Comparison of ENCODE assay signal across 8 mouse cellular contexts in the genomic region with DNA sequence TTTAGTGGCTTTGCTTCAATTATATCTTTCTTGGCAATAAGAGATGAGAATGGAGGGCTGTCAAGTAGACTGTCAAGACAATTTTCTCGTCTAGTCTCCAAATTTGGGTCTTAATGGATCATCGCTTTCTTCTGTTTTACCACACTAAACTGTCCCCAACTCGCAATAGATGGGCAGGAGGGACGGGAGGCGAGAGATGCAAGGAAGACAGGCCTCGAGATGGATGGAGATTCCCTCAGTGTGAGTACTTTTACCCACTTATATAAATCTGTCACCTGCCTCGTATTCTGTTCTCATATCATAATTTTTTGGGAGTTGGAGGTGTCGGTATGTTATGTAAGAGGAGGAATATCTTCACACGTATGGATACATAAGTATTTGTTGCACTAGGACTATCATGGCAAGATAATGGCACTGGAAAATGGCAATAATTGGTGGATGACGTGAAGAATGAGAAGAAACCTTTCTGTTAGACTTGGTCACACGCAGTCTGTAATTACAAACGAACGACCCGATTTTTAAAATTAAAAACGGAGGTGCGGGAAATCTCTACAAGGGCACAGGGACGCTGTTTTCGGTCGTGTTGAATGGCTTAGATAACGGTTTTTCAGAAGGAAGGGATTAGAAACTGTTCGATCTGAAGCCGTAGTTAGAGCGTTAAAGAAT. TPM values are rescaled to one million over a fixed set of nuclear protein-coding genes. Genes with fewer than 3 reads are reported as not detected.
DNase-seq lines count a peak whose midpoint lies in the region; ATAC-seq and TF ChIP-seq lines count a peak whose summit lies in the region.

No protein-coding gene starts in this region.

- H3K4me1 ChIP-seq in heart, embryonic 14.5 days (ENCODE audit: control insufficient read depth in 2 of 2, insufficient read depth in 2 of 2, low read length in 2 of 2): peaks cover 2 to 3% of the 10 kb centered on the region in 2 experiments; a peak in 3 of 4 replicates
- peaks cover 3% of the 10 kb centered on the region for H3K4me1 ChIP-seq in bone marrow macrophage, adult 2 months (ENCODE audit: control insufficient read depth, insufficient read depth, low read length)
- 0 out of 2 replicates have a peak, but pooled peaks cover 3% of the 10 kb centered on the region for H3K4me1 ChIP-seq in forebrain, postnatal 0 days (ENCODE audit: insufficient read depth)

- WGBS in heart, embryonic 14.5 days: 23% methylated on average over 23 of the region's 23 CpGs
- 10% methylated on average over 23 of the region's 23 CpGs for WGBS in forebrain, postnatal 0 days
- WGBS in macrophage (ENCODE audit: missing documents): 32% methylated on average over 22 of the region's 23 CpGs

- H3K27ac ChIP-seq in heart, embryonic 14.5 days (replicated peaks in 1 of 2; ENCODE audit: control insufficient read depth in 1 of 2, insufficient read depth in 1 of 2, low read depth in 2 of 2, low read length in 2 of 2): no peak overlapping the region
- H3K27ac ChIP-seq in bone marrow macrophage, adult 2 months (ENCODE audit: insufficient read depth, low read depth, low read length): no peak overlapping the region
- peak overlapping the region; percentile 84 for H3K27ac ChIP-seq in forebrain, postnatal 0 days (ENCODE audit: low read depth, low read length)
- no peak overlapping the region for H3K27ac ChIP-seq in macrophage

- H3K9me3 ChIP-seq in heart, embryonic 14.5 days (ENCODE audit: control insufficient read depth, low read length): no peaks in the 10 kb centered on the region
- no peaks in the 10 kb centered on the region for H3K9me3 ChIP-seq in forebrain, postnatal 0 days (ENCODE audit: low read length)

- no peak for TF ChIP-seq CTCF in bone marrow macrophage, adult 2 months (IDR thresholded peaks at IDR 0.05; ENCODE audit: low read depth, low read length)
- no peak for TF ChIP-seq CTCF in forebrain, postnatal 0 days (IDR thresholded peaks at IDR 0.05; ENCODE audit: low read depth)

- H3K4me3 ChIP-seq in heart, embryonic 14.5 days (ENCODE audit: control insufficient read depth in 1 of 2, insufficient read depth in 1 of 2, low read depth in 1 of 2, low read length in 2 of 2): peak overlapping the region; percentile 54 to 79
- peak overlapping the region; percentile 56 for H3K4me3 ChIP-seq in bone marrow macrophage, adult 2 months (ENCODE audit: insufficient read depth, low read length)
- H3K4me3 ChIP-seq in forebrain, postnatal 0 days (ENCODE audit: low read depth, low read length): peak overlapping the region; percentile 76
- peak overlapping the region; percentile 87 for H3K4me3 ChIP-seq in macrophage (ENCODE audit: inconsistent target)

- no peaks in the 10 kb centered on the region for H3K27me3 ChIP-seq in heart, embryonic 14.5 days (ENCODE audit: control insufficient read depth, insufficient read depth, low read length)
- no peaks in the 10 kb centered on the region for H3K27me3 ChIP-seq in forebrain, postnatal 0 days (ENCODE audit: insufficient read depth, low read length)

- intact Hi-C loops in heart, postnatal 10 days (cut with DNase I): loop anchor here (10.0 kb wide), 1 partner anchor 390 kb away; the partner anchor contains the start of gene Sqor

- peak overlapping the region; percentile 69 for H3K4me2 ChIP-seq in heart, embryonic 14.5 days (ENCODE audit: low read length)
- H3K4me2 ChIP-seq in forebrain, postnatal 0 days (ENCODE audit: low read depth): peak overlapping the region; percentile 46

- TF ChIP-seq POLR2A in bone marrow macrophage, adult 2 months (IDR thresholded peaks at IDR 0.05; ENCODE audit: borderline replicate concordance, low read depth, low read length): no peak

- no peaks in the 10 kb centered on the region for H3K36me3 ChIP-seq in heart, embryonic 14.5 days (ENCODE audit: control insufficient read depth, insufficient read depth, low read length)
- no peaks in the 10 kb centered on the region for H3K36me3 ChIP-seq in forebrain, postnatal 0 days (ENCODE audit: insufficient read depth)
- no peaks in the 10 kb centered on the region for H3K36me3 ChIP-seq in macrophage (ENCODE audit: inconsistent target)

- peak overlapping the region; percentile 73 for H3K9ac ChIP-seq in heart, embryonic 14.5 days (ENCODE audit: low read length)
- H3K9ac ChIP-seq in forebrain, postnatal 0 days: peak overlapping the region; percentile 60

- no peak for ATAC-seq in heart, embryonic 14.5 days (ENCODE audit: insufficient number of reproducible peaks, insufficient read depth, low FRiP score, low read depth)
- no peak for ATAC-seq in forebrain, postnatal 0 days

- no peak for DNase-seq in heart, postnatal 10 days
- DNase-seq in forebrain, postnatal 0 days: peak; percentile 70
- DNase-seq in thymus, postnatal 36 days: no peak
- no peak for DNase-seq in thymus, postnatal 25 days
- DNase-seq in thymus, postnatal 14 days: no peak

- H3K79me2 ChIP-seq in macrophage (ENCODE audit: inconsistent target): no peaks in the 10 kb centered on the region

RNA-seq across cellular contexts. Expression of gene Shf, which starts 5.8 kb away (rescaled TPM):
- polyA plus RNA-seq in heart, embryonic 14.5 days (2014; fragmentation: Nextera tagmentation; extraction: Ambion mirVana): 3.6 TPM in 2 replicates
- 1 to 10 TPM; 7.9 to 9.6 TPM for total RNA-seq in heart, postnatal 10 days (2021)
- polyA plus RNA-seq in bone marrow macrophage, adult 2 months (2012; ENCODE audit: insufficient read depth, insufficient read length, missing spikeins): 2.6 TPM in 2 replicates
- 69.3 and 70.7 TPM in 2 replicates for total RNA-seq in forebrain, postnatal 0 days (2014; rRNA removed)
- polyA plus RNA-seq in forebrain, postnatal 0 days (2015; fragmentation: Nextera tagmentation; extraction: Ambion mirVana): 6.7 and 7.7 TPM in 2 replicates
- total RNA-seq in macrophage (2018; cell fraction: chromatin; rRNA removed): 1 to 10 TPM in 15 of 26 experiments, under 1 TPM in 4, not detected in 7; 0.49 to 5.3 (median 2.4) TPM
- 1 to 10 TPM; 1.1 to 2.9 (median 1.4) TPM for total RNA-seq in macrophage (2018; cell fraction: cytosol; rRNA removed)
- 1 to 10 TPM in 17 of 26 experiments, under 1 TPM in 8, not detected in 1; 0.42 to 8.5 (median 1.7) TPM for total RNA-seq in macrophage (2018; cell fraction: nucleus; rRNA removed)
- 0.98 to 1.2 TPM (median 1.1 TPM) in 3 replicates for polyA plus RNA-seq in macrophage (2018)

RNA-seq across cellular contexts. Expression of gene Slc28a2, which starts 51.5 kb away (rescaled TPM):
- 0.47 and 0.58 TPM in 2 replicates for polyA plus RNA-seq in heart, embryonic 14.5 days (2014; fragmentation: Nextera tagmentation; extraction: Ambion mirVana)
- total RNA-seq in heart, postnatal 10 days (2021): 10 to 100 TPM; 23.0 to 32.1 TPM
- polyA plus RNA-seq in bone marrow macrophage, adult 2 months (2012; ENCODE audit: insufficient read depth, insufficient read length, missing spikeins): 22.4 and 29.6 TPM in 2 replicates
- 0.05 and 0.15 TPM in 2 replicates for total RNA-seq in forebrain, postnatal 0 days (2014; rRNA removed)
- 0.08 and 0.15 TPM in 2 replicates for polyA plus RNA-seq in forebrain, postnatal 0 days (2015; fragmentation: Nextera tagmentation; extraction: Ambion mirVana)
- total RNA-seq in macrophage (2018; cell fraction: chromatin; rRNA removed): 100 to 1,000 TPM in 13 of 26 experiments, 10 to 100 TPM in 13; 45.7 to 510 (median 159) TPM
- total RNA-seq in macrophage (2018; cell fraction: cytosol; rRNA removed): 10 to 100 TPM in 19 of 26 experiments, 1 to 10 TPM in 7; 7.6 to 71.9 (median 24.1) TPM
- total RNA-seq in macrophage (2018; cell fraction: nucleus; rRNA removed): 100 to 1,000 TPM in 13 of 26 experiments, 10 to 100 TPM in 13; 27.3 to 619 (median 102) TPM
- 7.0 to 11.5 TPM (median 10.0 TPM) in 3 replicates for polyA plus RNA-seq in macrophage (2018)

RNA-seq across cellular contexts. Expression of gene Duox1, which starts 59.3 kb away (rescaled TPM):
- polyA plus RNA-seq in heart, embryonic 14.5 days (2014; fragmentation: Nextera tagmentation; extraction: Ambion mirVana): 0.04 and 0.05 TPM in 2 replicates
- total RNA-seq in heart, postnatal 10 days (2021): under 1 TPM; 0.22 to 0.26 TPM
- not detected in 2 replicates for polyA plus RNA-seq in bone marrow macrophage, adult 2 months (2012; ENCODE audit: insufficient read depth, insufficient read length, missing spikeins)
- not detected in 2 replicates for total RNA-seq in forebrain, postnatal 0 days (2014; rRNA removed)
- 0.06 and 0.08 TPM in 2 replicates for polyA plus RNA-seq in forebrain, postnatal 0 days (2015; fragmentation: Nextera tagmentation; extraction: Ambion mirVana)
- not detected for total RNA-seq in macrophage (2018; cell fraction: chromatin; rRNA removed)
- not detected for total RNA-seq in macrophage (2018; cell fraction: cytosol; rRNA removed)
- total RNA-seq in macrophage (2018; cell fraction: nucleus; rRNA removed): not detected
- not detected in 3 replicates for polyA plus RNA-seq in macrophage (2018)
